Mouse (Mus musculus) cerebellum, postnatal 4 days (tissue): Measurements from ENCODE around the gene Gm11146.

Source experiments
- DNase-seq, 2 experiments: peaks; one replicate each; pipeline ENCODE4 v3.0.0; 2022; ENCODE audit warnings: low spot score in 2 of 2, mixed read lengths in 1 of 2

Gm11146 gene

DNA sequence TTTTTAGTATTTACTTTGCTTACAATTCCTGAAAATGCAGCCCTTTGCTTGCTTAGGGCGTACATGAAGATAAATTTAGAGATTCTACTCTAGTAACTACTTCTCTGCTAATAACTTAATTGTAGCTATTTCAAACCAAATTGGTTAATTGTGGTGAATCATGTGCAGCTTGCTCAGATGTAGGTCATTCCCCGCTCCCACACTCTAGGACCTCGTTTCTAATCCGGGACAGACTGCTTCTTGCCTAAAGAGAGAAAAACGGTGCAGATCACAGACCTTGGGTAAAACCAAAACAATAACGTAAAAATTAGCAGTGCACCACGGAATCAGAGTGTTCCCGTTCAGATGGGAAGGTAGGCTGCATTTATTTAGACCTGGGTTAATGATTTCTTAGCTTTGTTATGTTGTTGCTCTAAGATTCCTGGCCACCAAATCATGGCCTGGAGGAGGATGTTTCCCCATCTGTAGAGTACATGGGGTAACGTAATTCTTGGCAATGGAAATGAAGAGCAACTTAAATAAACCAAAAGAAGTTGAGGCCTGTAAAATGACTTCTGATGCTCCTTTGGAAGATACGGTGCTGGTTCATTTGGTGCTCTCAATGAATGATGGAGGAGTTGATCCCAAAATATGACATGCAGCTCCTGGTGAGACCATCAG, 45.3 kb downstream of the Gm11146 start:
- DNase-seq = no peak

DNA sequence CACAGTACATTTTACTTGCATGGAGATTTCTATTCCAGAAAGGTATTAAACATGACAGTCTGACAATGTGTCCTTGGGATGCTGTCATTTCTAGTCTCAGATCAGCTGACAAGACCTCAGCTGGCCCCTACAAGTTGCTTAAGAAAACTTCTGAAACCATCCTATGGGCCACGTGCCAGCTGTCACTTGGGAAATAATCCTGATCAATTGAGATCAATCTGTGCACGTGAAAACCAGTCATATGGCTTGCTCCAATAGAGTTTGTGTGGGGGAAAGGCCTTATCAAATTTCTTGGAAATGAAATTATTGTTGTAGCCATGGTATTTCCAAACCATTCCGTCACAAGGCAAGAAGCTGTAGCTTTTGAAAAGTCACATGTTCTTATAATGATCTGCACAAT, 50.8 kb downstream of the Gm11146 start:
- DNase-seq = no peak
